Mouse (Mus musculus): Measurements from ENCODE around the gene Pdia6. TPM values are rescaled to one million over a fixed set of nuclear protein-coding genes. Genes with fewer than 3 reads are reported as not detected.

Gene Pdia6
- polyA plus RNA-seq, 1 experiment = 178 TPM

- TF ChIP-seq POLR2A (IDR thresholded peaks at IDR 0.05; ENCODE audit: borderline replicate concordance, extremely low read depth, insufficient read depth, insufficient read length, poor library complexity, severe bottlenecking) = no peak
- TF ChIP-seq CTCF (IDR thresholded peaks at IDR 0.05; ENCODE audit: borderline replicate concordance, extremely low read depth, insufficient read depth, insufficient read length) = no peak
- no peak for DNase-seq (ENCODE audit: low read depth)
Observed at GRCm38 (mm10) chr12:17264826-17265225, 1.5 kb upstream of the Pdia6 start.

- TF ChIP-seq POLR2A (IDR thresholded peaks at IDR 0.05; ENCODE audit: borderline replicate concordance, extremely low read depth, insufficient read depth, insufficient read length, poor library complexity, severe bottlenecking) (no peak), CTCF (IDR thresholded peaks at IDR 0.05; ENCODE audit: borderline replicate concordance, extremely low read depth, insufficient read depth, insufficient read length) (no peak)
- no peak for DNase-seq (ENCODE audit: low read depth)
Observed at GRCm38 (mm10) chr12:17266673-17266990, 287 bp downstream of the Pdia6 start.

GRCm38 (mm10) chr12:17267316-17267715 lies 971 bp downstream of the Pdia6 start:
- TF ChIP-seq POLR2A (IDR thresholded peaks at IDR 0.05; ENCODE audit: borderline replicate concordance, extremely low read depth, insufficient read depth, insufficient read length, poor library complexity, severe bottlenecking) (no peak), CTCF (IDR thresholded peaks at IDR 0.05; ENCODE audit: borderline replicate concordance, extremely low read depth, insufficient read depth, insufficient read length) (no peak)
- peak; percentile 88 for DNase-seq (ENCODE audit: low read depth)

GRCm38 (mm10) chr12:17271272-17271671 lies 4.9 kb downstream of the Pdia6 start:
- TF ChIP-seq CTCF (IDR thresholded peaks at IDR 0.05; ENCODE audit: borderline replicate concordance, extremely low read depth, insufficient read depth, insufficient read length) (peak; percentile 34; the same call in 1 of the 2 replicates), POLR2A (IDR thresholded peaks at IDR 0.05; ENCODE audit: borderline replicate concordance, extremely low read depth, insufficient read depth, insufficient read length, poor library complexity, severe bottlenecking) (no peak)
- peak; percentile 34 for DNase-seq (ENCODE audit: low read depth)

DNA sequence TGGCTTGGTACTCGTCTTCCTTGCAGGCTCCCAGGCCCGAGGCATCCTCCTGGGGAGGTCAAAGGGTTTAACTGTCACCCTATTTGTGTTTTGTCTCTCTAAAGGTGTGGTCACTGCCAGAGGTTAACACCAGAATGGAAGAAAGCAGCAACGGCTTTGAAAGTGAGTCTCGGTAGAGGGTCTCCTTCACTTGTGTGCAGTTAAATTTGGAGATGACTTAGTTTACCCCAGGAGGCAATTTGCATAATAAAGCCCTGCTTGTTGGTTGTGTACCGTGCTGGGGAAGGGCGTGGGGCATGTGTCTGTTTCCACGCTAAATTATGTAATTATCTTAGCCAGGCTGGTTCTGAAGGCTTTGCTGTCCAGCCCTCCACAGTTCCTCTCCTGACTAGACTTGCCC lies 7.5 kb downstream of the Pdia6 start:
- no peak for DNase-seq (ENCODE audit: low read depth)
- no peak for TF ChIP-seq POLR2A (IDR thresholded peaks at IDR 0.05; ENCODE audit: borderline replicate concordance, extremely low read depth, insufficient read depth, insufficient read length, poor library complexity, severe bottlenecking)
- TF ChIP-seq CTCF (IDR thresholded peaks at IDR 0.05; ENCODE audit: borderline replicate concordance, extremely low read depth, insufficient read depth, insufficient read length) = no peak

DNA sequence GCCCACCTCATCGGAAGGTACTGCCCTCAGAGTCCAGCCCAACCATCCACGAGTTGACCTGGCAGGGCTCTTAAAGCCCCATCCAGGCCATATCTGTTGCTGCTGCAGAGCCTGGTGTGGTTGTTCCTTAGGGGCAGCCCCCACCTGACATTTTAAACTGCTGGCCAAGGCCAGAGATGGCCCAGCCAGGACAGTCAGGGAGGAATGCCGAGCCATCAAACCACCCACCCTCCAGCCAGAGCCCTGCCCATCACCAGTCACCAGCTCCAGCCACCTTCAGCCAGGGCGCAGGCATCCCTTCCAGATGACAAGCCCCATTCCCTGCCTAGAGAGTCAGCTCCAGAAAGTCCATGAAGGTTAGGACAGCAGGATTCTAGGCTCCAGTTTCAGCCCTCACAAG lies 22.2 kb downstream of the Pdia6 start:
- no peak for DNase-seq (ENCODE audit: low read depth)
- TF ChIP-seq POLR2A (IDR thresholded peaks at IDR 0.05; ENCODE audit: borderline replicate concordance, extremely low read depth, insufficient read depth, insufficient read length, poor library complexity, severe bottlenecking) (no peak), CTCF (IDR thresholded peaks at IDR 0.05; ENCODE audit: borderline replicate concordance, extremely low read depth, insufficient read depth, insufficient read length) (no peak)

DNA sequence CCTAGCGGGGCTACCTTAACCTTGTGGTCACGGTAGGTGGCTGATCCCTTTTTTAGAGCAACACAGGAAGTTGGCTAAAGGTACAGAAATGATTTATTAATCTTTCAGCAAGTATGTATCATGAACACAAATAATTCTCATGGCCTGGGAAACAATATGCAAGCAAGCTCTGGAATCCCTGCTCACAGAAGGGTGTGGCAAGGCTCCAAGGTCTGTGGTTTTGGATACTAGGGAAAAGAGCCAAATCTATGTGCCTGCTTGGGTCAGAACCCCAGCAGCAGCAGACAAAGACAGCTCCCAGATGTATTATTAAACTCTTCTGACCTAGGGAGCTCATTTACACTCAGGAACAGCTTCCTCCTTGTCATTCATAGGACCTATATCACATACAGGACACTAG lies 22.7 kb downstream of the Pdia6 start:
- no peak for TF ChIP-seq POLR2A (IDR thresholded peaks at IDR 0.05; ENCODE audit: borderline replicate concordance, extremely low read depth, insufficient read depth, insufficient read length, poor library complexity, severe bottlenecking)
- no peak for TF ChIP-seq CTCF (IDR thresholded peaks at IDR 0.05; ENCODE audit: borderline replicate concordance, extremely low read depth, insufficient read depth, insufficient read length)
- no peak for DNase-seq (ENCODE audit: low read depth)

GRCm38 (mm10) chr12:17289913-17290312 lies 23.6 kb downstream of the Pdia6 start:
- no peak for TF ChIP-seq POLR2A (IDR thresholded peaks at IDR 0.05; ENCODE audit: borderline replicate concordance, extremely low read depth, insufficient read depth, insufficient read length, poor library complexity, severe bottlenecking)
- no peak for TF ChIP-seq CTCF (IDR thresholded peaks at IDR 0.05; ENCODE audit: borderline replicate concordance, extremely low read depth, insufficient read depth, insufficient read length)

GRCm38 (mm10) chr12:17290569-17290968 lies 24.2 kb downstream of the Pdia6 start:
- no peak for DNase-seq (ENCODE audit: low read depth)
- TF ChIP-seq POLR2A (IDR thresholded peaks at IDR 0.05; ENCODE audit: borderline replicate concordance, extremely low read depth, insufficient read depth, insufficient read length, poor library complexity, severe bottlenecking) (no peak), CTCF (IDR thresholded peaks at IDR 0.05; ENCODE audit: borderline replicate concordance, extremely low read depth, insufficient read depth, insufficient read length) (no peak)

More at GRCm38 (mm10) chr12:17289913-17290312, 23.6 kb downstream of the Pdia6 start:
- DNase-seq (ENCODE audit: low read depth) = no peak

- no peak for DNase-seq (ENCODE audit: low read depth)
- TF ChIP-seq CTCF (IDR thresholded peaks at IDR 0.05; ENCODE audit: borderline replicate concordance, extremely low read depth, insufficient read depth, insufficient read length) (no peak), POLR2A (IDR thresholded peaks at IDR 0.05; ENCODE audit: borderline replicate concordance, extremely low read depth, insufficient read depth, insufficient read length, poor library complexity, severe bottlenecking) (no peak)
Observed at GRCm38 (mm10) chr12:17296899-17297298, 30.6 kb downstream of the Pdia6 start.

- TF ChIP-seq POLR2A (IDR thresholded peaks at IDR 0.05; ENCODE audit: borderline replicate concordance, extremely low read depth, insufficient read depth, insufficient read length, poor library complexity, severe bottlenecking) (no peak), CTCF (IDR thresholded peaks at IDR 0.05; ENCODE audit: borderline replicate concordance, extremely low read depth, insufficient read depth, insufficient read length) (no peak)
- no peak for DNase-seq (ENCODE audit: low read depth)
Observed at GRCm38 (mm10) chr12:17299902-17300301, 33.6 kb downstream of the Pdia6 start.

DNA sequence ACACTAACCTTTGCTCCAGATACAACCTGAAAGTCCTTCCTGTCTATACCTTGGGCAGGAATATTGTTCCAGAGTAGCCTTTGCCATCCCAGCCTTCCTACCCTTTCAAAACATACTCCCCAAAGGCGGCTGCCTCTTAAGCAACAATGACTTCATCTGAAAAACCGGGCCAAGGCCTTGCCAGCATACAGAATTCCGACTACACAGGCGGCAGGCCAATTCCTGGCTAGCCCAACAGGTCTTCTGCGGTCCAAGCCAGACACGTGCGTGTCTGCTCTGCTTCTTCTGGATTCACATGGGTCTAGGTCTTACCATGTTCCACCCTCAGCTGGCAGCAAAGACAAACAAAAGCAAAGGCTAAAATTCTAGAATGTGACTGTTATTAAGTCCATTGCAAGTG lies 39.1 kb downstream of the Pdia6 start:
- DNase-seq (ENCODE audit: low read depth) = no peak
- TF ChIP-seq CTCF (IDR thresholded peaks at IDR 0.05; ENCODE audit: borderline replicate concordance, extremely low read depth, insufficient read depth, insufficient read length) (no peak), POLR2A (IDR thresholded peaks at IDR 0.05; ENCODE audit: borderline replicate concordance, extremely low read depth, insufficient read depth, insufficient read length, poor library complexity, severe bottlenecking) (no peak)
